Mouse (Mus musculus) intestine, embryonic 15.5 days (tissue): ENCODE results near the gene Hist1h2be. TPM values are rescaled to one million over a fixed set of nuclear protein-coding genes. Genes with fewer than 3 reads are reported as not detected.
"Not testable (repeated sequence)": the region's sequence is repeated elsewhere in the genome, so short reads cannot be mapped to it uniquely, and the experiment has no call there.

ENCODE experiments used
- ATAC-seq: fragments of 200-750 bp; cut with Nextera tagmentation; 2 replicates; pipeline ENCODE4 v1.8.0; 2017; ENCODE audit warnings: moderate TSS enrichment, moderate library complexity
- H3K27ac ChIP-seq: fragments of 300-500 bp; sonication (generic); 2 replicates; pipeline ENCODE4 v1.5.1; 2015; ENCODE audit warnings: mild to moderate bottlenecking, inconsistent platforms
- H3K27me3 ChIP-seq: fragments of 300-500 bp; sonication (generic); replicated peaks from 2 replicates; pipeline ENCODE4 v1.6.1; 2015; ENCODE audit warnings: inconsistent platforms
- H3K36me3 ChIP-seq: fragments of 300-500 bp; sonication (generic); 2 replicates; pipeline ENCODE4 v1.6.1; 2015; ENCODE audit warnings: inconsistent platforms
- H3K4me1 ChIP-seq: fragments of 300-500 bp; sonication (generic); replicated peaks from 2 replicates; pipeline ENCODE4 v1.6.1; 2015; ENCODE audit warnings: inconsistent platforms
- H3K4me2 ChIP-seq: fragments of 300-500 bp; sonication (generic); replicated peaks from 2 replicates; pipeline ENCODE4 v1.6.1; 2015; ENCODE audit warnings: mild to moderate bottlenecking, inconsistent platforms
- H3K4me3 ChIP-seq: fragments of 300-500 bp; sonication (generic); replicated peaks from 2 replicates; pipeline ENCODE4 v1.5.1; 2015; ENCODE audit warnings: inconsistent platforms
- H3K9ac ChIP-seq: fragments of 300-500 bp; sonication (generic); 2 replicates; pipeline ENCODE4 v1.6.1; 2015; ENCODE audit warnings: inconsistent platforms
- H3K9me3 ChIP-seq: fragments of 300-500 bp; sonication (generic); 2 replicates; pipeline ENCODE4 v1.6.1; 2016; ENCODE audit warnings: inconsistent platforms
- whole genome bisulfite sequencing: fragments of 180-500 bp; shearing (Covaris S2); methylation state at CpG from one replicate; pipeline ENCODE4 v1.1.7; 2015; 5-methylcytosine and 5-hydroxymethylcytosine counted together
- polyA plus RNA-seq: library from polyadenylated mRNA; unstranded; fragments of >200 nt; fragmentation: Nextera tagmentation; extraction: Ambion mirVana; gene quantifications from 2 replicates; pipeline ENCODE4 v1.2.1, GENCODE M21; 2015

Hist1h2be gene
- polyA plus RNA-seq = 1.6 and 2.0 TPM in 2 replicates

GRCm38 (mm10) chr13:23620733-23621531 is at the start of gene Hist1h2be:
Gene Hist1h2be, minus strand, starts transcription at chr13:23621124.
- Histone ChIP-seq H3K27ac (peak within 1 kb of the TSS; percentile 97), H3K9ac (peak within 1 kb of the TSS; percentile 84)
- WGBS = under 1% methylated on average over 27 of the region's 27 CpGs

GRCm38 (mm10) chr13:23662536-23662935 is 41.6 kb upstream of the Hist1h2be start:
- Histone ChIP-seq H3K4me3 (no peak overlapping the region), H3K4me2 (no peak overlapping the region), H3K9ac (no peak overlapping the region), H3K36me3 (no peaks in the 10 kb centered on the region), H3K27ac (no peak overlapping the region), H3K4me1 (no peaks in the 10 kb centered on the region), H3K27me3 (no peaks in the 10 kb centered on the region), H3K9me3 (no peaks in the 10 kb centered on the region)
- 63% methylated on average over 3 of the region's 3 CpGs for WGBS
- no peak for ATAC-seq

More at GRCm38 (mm10) chr13:23620733-23621531, at the start of gene Hist1h2be:
- Histone ChIP-seq H3K4me3 (peak within 1 kb of the TSS; percentile 61), H3K36me3 (no peaks in the 10 kb centered on the region), H3K9me3 (no peaks in the 10 kb centered on the region), H3K27me3 (no peaks in the 10 kb centered on the region), H3K4me1 (0 out of 2 replicates have a peak, but pooled peaks cover 2% of the 10 kb centered on the region), H3K4me2 (peak within 1 kb of the TSS; percentile 90)
- peak; percentile 89 for ATAC-seq

GRCm38 (mm10) chr13:23659636-23660366 is 38.9 kb upstream of the Hist1h2be start:
- H3K4me3 ChIP-seq = no peak overlapping the region
- H3K4me1 ChIP-seq = no peaks in the 10 kb centered on the region
- ATAC-seq = no peak
- no peak overlapping the region for H3K4me2 ChIP-seq
- H3K36me3 ChIP-seq = no peaks in the 10 kb centered on the region
- no peak overlapping the region for H3K9ac ChIP-seq
- H3K27me3 ChIP-seq = no peaks in the 10 kb centered on the region
- H3K27ac ChIP-seq = no peak overlapping the region
- WGBS = 69% methylated on average over 6 of the region's 6 CpGs
- no peaks in the 10 kb centered on the region for H3K9me3 ChIP-seq

- no peak for ATAC-seq
- WGBS = 45% methylated on average over 1 of the region's 1 CpGs
- Histone ChIP-seq H3K4me1 (no peaks in the 10 kb centered on the region), H3K27me3 (no peaks in the 10 kb centered on the region), H3K4me3 (no peak overlapping the region), H3K27ac (no peak overlapping the region), H3K9ac (no peak overlapping the region), H3K4me2 (no peak overlapping the region), H3K36me3 (no peaks in the 10 kb centered on the region), H3K9me3 (no peaks in the 10 kb centered on the region)
Measured at GRCm38 (mm10) chr13:23630653-23631052, 9.7 kb upstream of the Hist1h2be start.

GRCm38 (mm10) chr13:23622861-23623450 is 2.0 kb upstream of the Hist1h2be start:
- Histone ChIP-seq H3K4me3 (peak overlapping the region; percentile 61), H3K36me3 (no peaks in the 10 kb centered on the region), H3K27ac (peak overlapping the region; percentile 97; the same call in 1 of the 2 replicates), H3K4me1 (0 out of 2 replicates have a peak, but pooled peaks cover 2% of the 10 kb centered on the region), H3K9me3 (no peaks in the 10 kb centered on the region), H3K4me2 (peak overlapping the region; percentile 90), H3K27me3 (no peaks in the 10 kb centered on the region), H3K9ac (no peak overlapping the region)
- ATAC-seq = no peak
- 26% methylated on average over 7 of the region's 7 CpGs for WGBS

GRCm38 (mm10) chr13:23622175-23622671 is 1.3 kb upstream of the Hist1h2be start, which contains the start of gene Hist1h1e:
Gene Hist1h1e, minus strand, starts transcription at chr13:23622558.
- Histone ChIP-seq H3K4me3 (peak within 1 kb of the TSS; percentile 61), H3K27ac (peak within 1 kb of the TSS; percentile 97), H3K9ac (peak within 1 kb of the TSS; percentile 84), H3K4me2 (peak within 1 kb of the TSS; percentile 90)
- WGBS = under 1% methylated on average over 53 of the region's 53 CpGs
- peak; percentile 93 for ATAC-seq
- H3K27me3 ChIP-seq, H3K4me1 ChIP-seq, H3K36me3 ChIP-seq, H3K9me3 ChIP-seq: not testable (repeated sequence)

GRCm38 (mm10) chr13:23621532-23622174 is 729 bp upstream of the Hist1h2be start:
- Histone ChIP-seq H3K4me1 (0 out of 2 replicates have a peak, but pooled peaks cover 2% of the 10 kb centered on the region), H3K9ac (peak overlapping the region; percentile 84), H3K27ac (peak overlapping the region; percentile 97), H3K36me3 (no peaks in the 10 kb centered on the region), H3K4me2 (peak overlapping the region; percentile 90), H3K4me3 (peak overlapping the region; percentile 61), H3K27me3 (no peaks in the 10 kb centered on the region), H3K9me3 (no peaks in the 10 kb centered on the region)
- ATAC-seq = peak; percentile 89
- whole genome bisulfite sequencing = under 1% methylated on average over 18 of the region's 18 CpGs

GRCm38 (mm10) chr13:23620056-23620732 is 730 bp downstream of the Hist1h2be start:
- no peak for ATAC-seq
- 46% methylated on average over 12 of the region's 12 CpGs for WGBS
- H3K4me3 ChIP-seq = peak overlapping the region; percentile 61

GRCm38 (mm10) chr13:23611638-23612037 is 9.3 kb downstream of the Hist1h2be start:
- no peaks in the 10 kb centered on the region for H3K4me1 ChIP-seq
- H3K9ac ChIP-seq = no peak overlapping the region
- no peaks in the 10 kb centered on the region for H3K9me3 ChIP-seq
- ATAC-seq = no peak
- H3K36me3 ChIP-seq = no peaks in the 10 kb centered on the region
- no peaks in the 10 kb centered on the region for H3K27me3 ChIP-seq
- no peak overlapping the region for H3K27ac ChIP-seq
- H3K4me3 ChIP-seq = no peak overlapping the region
- no peak overlapping the region for H3K4me2 ChIP-seq
- WGBS = 83% methylated on average over 3 of the region's 3 CpGs

More at GRCm38 (mm10) chr13:23620056-23620732, 730 bp downstream of the Hist1h2be start:
- H3K9ac ChIP-seq = peak overlapping the region; percentile 52
- H3K9me3 ChIP-seq = no peaks in the 10 kb centered on the region
- H3K27me3 ChIP-seq = no peaks in the 10 kb centered on the region
- H3K4me1 ChIP-seq = 0 out of 2 replicates have a peak, but pooled peaks cover 2% of the 10 kb centered on the region
- peak overlapping the region; percentile 90 for H3K4me2 ChIP-seq
- peak overlapping the region; percentile 93 for H3K27ac ChIP-seq
- no peaks in the 10 kb centered on the region for H3K36me3 ChIP-seq

GRCm38 (mm10) chr13:23610393-23610792 is 10.5 kb downstream of the Hist1h2be start:
- no peak for ATAC-seq
- H3K27ac ChIP-seq = no peak overlapping the region
- H3K4me3 ChIP-seq = no peak overlapping the region
- H3K4me1 ChIP-seq = no peaks in the 10 kb centered on the region
- no peaks in the 10 kb centered on the region for H3K27me3 ChIP-seq
- 79% methylated on average over 2 of the region's 2 CpGs for WGBS
- H3K4me2 ChIP-seq = no peak overlapping the region
- H3K36me3 ChIP-seq = no peaks in the 10 kb centered on the region
- no peak overlapping the region for H3K9ac ChIP-seq
- H3K9me3 ChIP-seq = no peaks in the 10 kb centered on the region

GRCm38 (mm10) chr13:23609844-23610243 is 11.1 kb downstream of the Hist1h2be start:
- Histone ChIP-seq H3K27me3 (no peaks in the 10 kb centered on the region), H3K4me1 (no peaks in the 10 kb centered on the region), H3K27ac (no peak overlapping the region), H3K4me3 (no peak overlapping the region), H3K36me3 (no peaks in the 10 kb centered on the region), H3K4me2 (no peak overlapping the region), H3K9ac (no peak overlapping the region), H3K9me3 (no peaks in the 10 kb centered on the region)
- ATAC-seq = no peak
